Mouse (Mus musculus) heart, adult 2 months (tissue): Measurements from ENCODE around the gene Cntn1. TPM values are rescaled to one million over a fixed set of nuclear protein-coding genes. Genes with fewer than 3 reads are reported as not detected.

Source experiments
- DNase-seq, 2 experiments: peaks; one replicate each; pipeline ENCODE4 v3.0.0; 2021
- H3K27ac ChIP-seq: fragments of 200-600 bp; 2 replicates; pipeline ENCODE4 v1.8.1; 2022
- H3K27me3 ChIP-seq: fragments of 200-500 bp; 2 replicates; pipeline ENCODE4 v1.6.1; 2012; ENCODE audit warnings: mild to moderate bottlenecking, low read length, inconsistent platforms, mixed read lengths; ENCODE audit not compliant: control insufficient read depth, insufficient read depth
- H3K36me3 ChIP-seq: fragments of 200-500 bp; 2 replicates; pipeline ENCODE4 v1.6.1; 2012; ENCODE audit warnings: low read length, inconsistent platforms; ENCODE audit not compliant: control insufficient read depth, insufficient read depth
- H3K4me1 ChIP-seq: fragments of 200-500 bp; 2 replicates; pipeline ENCODE4 v1.6.1; 2011; ENCODE audit warnings: low read length; ENCODE audit not compliant: control insufficient read depth, insufficient read depth
- H3K4me3 ChIP-seq: fragments of 200-600 bp; 2 replicates; pipeline ENCODE4 v1.8.1; 2022
- H3K79me2 ChIP-seq: fragments of 200-500 bp; replicated peaks from 2 replicates; pipeline ENCODE4 v1.6.1; 2012; ENCODE audit warnings: mild to moderate bottlenecking, inconsistent platforms, low read length, moderate library complexity, mixed read lengths; ENCODE audit not compliant: control insufficient read depth, insufficient read depth
- H3K9ac ChIP-seq: fragments of 200-500 bp; 2 replicates; pipeline ENCODE4 v1.6.1; 2012; ENCODE audit warnings: low read depth, mild to moderate bottlenecking, control low read depth, inconsistent platforms, low read length, mixed read lengths
- CTCF ChIP-seq: fragments of 200-600 bp; IDR thresholded peaks from 2 replicates; pipeline ENCODE4 v1.8.1; 2022; ENCODE audit warnings: antibody characterized with exemption, mild to moderate bottlenecking, moderate library complexity
- EP300 ChIP-seq: fragments of 200-500 bp; IDR thresholded peaks from 2 replicates; pipeline ENCODE4 v1.6.1; 2011; ENCODE audit warnings: low read depth, low read length, control low read depth; ENCODE audit not compliant: insufficient read depth
- POLR2A ChIP-seq: fragments of 200-500 bp; IDR thresholded peaks from 2 replicates; pipeline ENCODE4 v1.6.1; 2011; ENCODE audit warnings: mild to moderate bottlenecking, low read depth, low read length, control low read depth; ENCODE audit not compliant: insufficient read depth
- WGBS: fragments of 180-500 bp; shearing (Covaris S2); methylation state at CpG from one replicate; pipeline ENCODE4 v1.1.7; 2018; 5-methylcytosine and 5-hydroxymethylcytosine counted together
- intact Hi-C: fragments of 180-260 bp; cut with DNase I; formaldehyde crosslinking; loops from one replicate; pipeline ENCODE4 v1.15.1; 2025
- polyA plus RNA-seq: library from polyadenylated mRNA; depleted of rRNA; stranded (reverse); fragments of >200 nt; gene quantifications from 2 replicates; pipeline ENCODE4 v1.2.3, GENCODE M21; 2012
- total RNA-seq, 2 experiments: library from RNA; stranded (reverse); gene quantifications; 2 replicates each; pipeline ENCODE4 v1.2.3; 2021

The Cntn1 gene
- total and polyA plus RNA-seq, 3 experiments: 0.05 to 0.11 (median 0.08) TPM

DNA sequence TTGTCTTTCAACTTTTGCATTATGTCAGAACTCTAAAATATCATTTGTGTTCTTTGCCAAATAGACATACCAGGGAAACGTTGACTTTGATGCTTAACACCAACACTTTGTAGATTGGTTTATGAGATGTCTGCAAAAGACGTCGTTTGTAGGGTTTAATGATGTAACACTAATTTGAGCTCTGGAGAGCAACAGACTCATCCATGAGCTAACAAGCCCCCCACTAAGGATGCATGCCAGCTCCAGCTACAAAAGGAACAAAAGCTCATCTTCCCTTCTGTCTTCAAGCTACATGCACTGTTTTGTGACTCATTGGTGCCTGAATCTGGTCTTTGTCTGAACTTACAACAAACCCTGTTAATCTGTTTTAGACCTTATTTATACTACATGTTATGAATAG, 28.5 kb downstream of the Cntn1 start:
- Histone ChIP-seq H3K27me3 (no peaks in the 10 kb centered on the region), H3K4me1 (no peaks in the 10 kb centered on the region), H3K79me2 (no peaks in the 10 kb centered on the region), H3K9ac (no peak overlapping the region), H3K4me3 (no peak overlapping the region), H3K27ac (no peak overlapping the region), H3K36me3 (no peaks in the 10 kb centered on the region)
- no peak for DNase-seq
- 83% methylated on average over 3 of the region's 3 CpGs for WGBS
- intact Hi-C loops: no loop called here
- TF ChIP-seq EP300 (no peak), POLR2A (no peak), CTCF (no peak)

DNA sequence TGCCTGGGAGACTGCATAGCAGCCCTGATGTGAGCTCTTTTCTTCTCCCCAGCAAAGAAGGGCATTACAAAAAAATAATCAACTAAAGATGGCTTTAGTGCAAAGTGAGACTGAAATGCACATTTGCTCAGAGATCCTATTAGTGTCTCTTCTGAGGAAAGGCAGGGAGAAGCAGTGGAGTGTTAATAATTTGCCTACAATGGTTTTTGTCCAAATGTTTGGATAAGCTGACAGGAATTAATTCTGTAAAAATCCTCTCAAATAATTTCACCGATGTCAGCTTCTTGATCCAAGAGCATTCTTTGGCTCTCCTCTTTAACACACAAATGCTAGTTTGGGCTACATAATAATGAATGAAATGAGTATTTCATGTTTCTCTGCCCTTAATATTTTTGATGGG, 34.9 kb downstream of the Cntn1 start:
- DNase-seq: no peak

DNA sequence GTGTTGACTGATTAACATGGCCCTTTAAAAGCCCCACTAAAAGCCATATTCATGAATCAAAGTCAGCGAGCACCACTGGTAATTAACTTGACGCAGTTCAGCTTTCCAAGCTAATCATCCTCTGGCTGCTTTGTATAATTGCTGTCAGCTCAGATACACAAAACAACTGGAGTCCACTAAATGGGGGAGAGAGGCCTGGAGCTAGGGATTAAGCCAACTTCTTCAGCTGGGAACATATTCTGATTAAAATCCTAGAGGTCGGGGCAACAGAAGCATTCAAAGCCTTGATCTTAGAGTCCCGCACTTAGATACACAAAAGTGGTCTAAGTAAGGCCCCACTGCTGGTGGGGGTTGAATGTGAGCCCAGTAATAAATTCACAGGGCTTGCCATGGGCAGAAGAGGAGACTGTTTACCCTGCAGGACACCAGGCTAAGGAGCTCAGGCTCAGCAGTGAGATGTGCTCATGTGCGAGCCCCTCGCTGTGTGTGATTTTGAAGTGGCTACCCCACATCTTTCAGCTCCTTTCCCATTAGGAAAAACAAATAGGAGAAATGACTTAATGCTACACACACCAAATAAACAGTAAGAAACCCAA, 36.8 kb downstream of the Cntn1 start:
- no peak for TF ChIP-seq CTCF
- no peaks in the 10 kb centered on the region for H3K27me3 ChIP-seq
- no peak for DNase-seq
- H3K27ac ChIP-seq: no peak overlapping the region
- H3K36me3 ChIP-seq: no peaks in the 10 kb centered on the region
- no peak overlapping the region for H3K4me3 ChIP-seq
- H3K79me2 ChIP-seq: no peaks in the 10 kb centered on the region
- intact Hi-C loops: no loop called here
- H3K4me1 ChIP-seq: no peaks in the 10 kb centered on the region
- 73% methylated on average over 6 of the region's 6 CpGs for WGBS
- H3K9ac ChIP-seq: no peak overlapping the region

More for the DNA sequence above, 34.9 kb downstream of the Cntn1 start:
- H3K36me3 ChIP-seq: no peaks in the 10 kb centered on the region
- no peaks in the 10 kb centered on the region for H3K27me3 ChIP-seq
- no peak overlapping the region for H3K4me3 ChIP-seq
- H3K4me1 ChIP-seq: no peaks in the 10 kb centered on the region
- no peaks in the 10 kb centered on the region for H3K79me2 ChIP-seq
- WGBS: 83% methylated on average over 1 of the region's 1 CpGs
- TF ChIP-seq POLR2A (no peak), CTCF (no peak), EP300 (no peak)
- intact Hi-C loops: no loop called here
- no peak overlapping the region for H3K27ac ChIP-seq
- H3K9ac ChIP-seq: no peak overlapping the region

DNA sequence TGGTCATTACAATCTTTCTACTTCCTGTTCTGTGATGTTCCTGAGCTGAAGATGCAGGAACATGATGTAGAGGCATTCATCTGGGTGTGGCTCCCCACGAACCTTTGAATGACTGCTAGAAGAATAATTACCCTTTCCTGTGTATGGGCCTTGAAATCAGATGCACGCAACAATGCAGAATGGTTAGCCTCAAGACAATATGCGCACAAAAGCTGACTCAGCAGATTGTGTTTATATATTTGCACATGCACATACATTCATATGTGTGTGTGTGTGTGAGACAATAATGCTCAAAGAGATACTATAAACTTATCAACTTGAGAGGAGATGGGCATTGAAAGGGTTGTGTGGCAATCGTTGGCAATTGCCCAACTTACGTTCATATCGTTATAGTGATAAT, 39.8 kb downstream of the Cntn1 start:
- Histone ChIP-seq H3K27me3 (no peaks in the 10 kb centered on the region), H3K27ac (no peak overlapping the region), H3K4me3 (no peak overlapping the region), H3K79me2 (no peaks in the 10 kb centered on the region), H3K36me3 (no peaks in the 10 kb centered on the region), H3K9ac (no peak overlapping the region), H3K4me1 (no peaks in the 10 kb centered on the region)
- intact Hi-C loops: no loop called here
- DNase-seq: no peak
- no peak for TF ChIP-seq CTCF
- 75% methylated on average over 6 of the region's 6 CpGs for WGBS

DNA sequence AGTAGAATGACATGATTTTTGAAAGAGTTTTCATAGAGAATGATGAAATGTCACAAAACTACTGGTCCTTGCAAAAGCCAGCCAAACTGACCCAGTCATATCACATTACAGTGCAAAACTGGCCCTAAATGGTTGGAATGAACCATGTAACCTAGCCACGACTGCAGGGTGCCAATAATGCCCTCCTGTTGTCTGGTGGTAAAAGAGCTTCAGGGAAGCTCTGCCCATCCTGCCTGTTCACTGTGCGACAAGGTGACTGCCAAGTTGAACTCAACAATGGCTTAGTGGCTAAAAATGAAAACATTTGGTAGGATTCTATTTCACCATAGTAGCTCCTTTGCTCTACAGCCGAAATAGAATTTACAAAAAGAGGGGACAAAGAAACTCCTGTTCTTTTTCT, 41.1 kb downstream of the Cntn1 start:
- no peak for TF ChIP-seq POLR2A
- TF ChIP-seq CTCF: no peak
- TF ChIP-seq EP300: no peak
- Histone ChIP-seq H3K36me3 (no peaks in the 10 kb centered on the region), H3K27me3 (no peaks in the 10 kb centered on the region), H3K79me2 (no peaks in the 10 kb centered on the region), H3K4me3 (no peak overlapping the region), H3K27ac (no peak overlapping the region), H3K4me1 (no peaks in the 10 kb centered on the region), H3K9ac (no peak overlapping the region)
- DNase-seq: no peak
- WGBS: 68% methylated on average over 3 of the region's 3 CpGs
- intact Hi-C loops: no loop called here

DNA sequence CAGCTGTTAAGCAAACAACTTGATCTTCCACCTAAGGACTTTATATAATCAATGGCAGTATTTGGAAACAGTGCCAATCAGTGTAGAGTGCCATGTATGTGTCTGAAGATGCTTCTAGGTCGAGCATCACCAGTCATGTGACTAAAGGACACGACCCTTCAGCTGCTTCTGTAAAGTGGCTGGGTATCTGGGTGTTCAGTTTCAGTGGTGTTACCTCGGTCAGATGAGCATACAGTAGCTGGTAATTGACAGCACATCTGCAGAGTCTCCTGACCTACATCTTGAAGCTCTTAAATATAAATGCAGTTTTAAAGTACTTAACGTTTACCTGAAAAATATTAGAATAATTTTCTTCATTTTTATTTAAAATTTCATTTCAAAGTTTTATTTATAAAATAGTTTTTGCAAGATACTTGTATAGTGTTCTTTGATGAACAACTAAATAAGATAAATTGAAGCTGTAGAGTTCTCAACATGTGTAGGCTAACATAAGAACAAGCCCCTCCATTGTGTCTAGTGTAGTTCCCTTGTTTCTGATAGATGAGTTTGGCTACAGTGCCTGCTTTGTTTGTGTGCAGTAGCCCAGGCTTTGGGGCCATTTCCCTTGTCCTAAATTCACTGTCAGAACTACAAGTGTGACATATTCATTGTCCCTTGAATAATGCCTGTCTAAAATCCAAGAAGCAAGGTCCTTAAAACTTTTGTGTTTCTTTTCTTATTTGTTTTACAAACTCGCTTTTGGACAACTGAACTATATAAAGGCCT, 48.6 kb downstream of the Cntn1 start:
- Histone ChIP-seq H3K27me3 (no peaks in the 10 kb centered on the region), H3K27ac (no peak overlapping the region), H3K36me3 (no peaks in the 10 kb centered on the region), H3K4me1 (no peaks in the 10 kb centered on the region), H3K9ac (no peak overlapping the region), H3K4me3 (no peak overlapping the region), H3K79me2 (no peaks in the 10 kb centered on the region)
- DNase-seq: no peak
- intact Hi-C loops: no loop called here
- 49% methylated on average over 5 of the region's 5 CpGs for WGBS
- TF ChIP-seq POLR2A: no peak
- no peak for TF ChIP-seq EP300
- no peak for TF ChIP-seq CTCF
